Mouse (Mus musculus): ENCODE results near the gene Nemf.

DNA sequence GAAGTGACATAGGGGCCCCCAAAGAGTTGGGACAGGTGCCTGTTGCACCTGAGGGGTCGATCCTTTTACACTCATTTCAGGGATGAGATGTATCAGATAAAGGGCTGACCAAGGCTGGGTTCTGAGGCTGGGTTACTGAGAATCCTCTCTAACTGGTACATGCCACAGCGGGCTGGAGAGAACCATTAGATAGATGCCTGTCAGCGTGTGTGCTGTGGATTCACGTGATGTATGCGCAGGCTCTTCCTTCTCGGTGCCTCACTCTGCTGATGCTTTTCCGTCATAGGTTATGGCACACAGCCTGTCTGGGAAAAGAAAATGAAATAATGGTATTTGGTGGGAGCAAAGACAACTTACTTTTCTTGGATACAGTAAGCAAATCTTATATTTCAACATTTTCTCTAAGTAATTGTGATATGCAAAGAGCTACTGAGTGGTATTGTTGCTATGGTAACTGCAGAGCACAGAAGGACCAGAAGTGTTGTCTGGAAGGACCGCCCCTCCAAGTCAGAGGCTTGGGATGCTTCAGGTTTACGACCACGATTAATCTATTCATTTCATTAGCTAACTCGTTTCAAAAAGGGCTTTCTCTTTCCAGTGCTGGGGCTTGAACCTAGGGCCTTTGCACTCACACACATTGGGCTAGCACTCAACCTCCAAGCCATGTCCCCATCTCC, 88.9 kb downstream of the Nemf start:
- TF ChIP-seq CTCF (IDR thresholded peaks at IDR 0.05; ENCODE audit: low read depth) (no peak), EP300 (IDR thresholded peaks at IDR 0.05; ENCODE audit: low read depth) (no peak)

Measured in heart, postnatal 0 days (tissue).